Mouse (Mus musculus): ENCODE measurements around the gene Hmcn2.

DNA sequence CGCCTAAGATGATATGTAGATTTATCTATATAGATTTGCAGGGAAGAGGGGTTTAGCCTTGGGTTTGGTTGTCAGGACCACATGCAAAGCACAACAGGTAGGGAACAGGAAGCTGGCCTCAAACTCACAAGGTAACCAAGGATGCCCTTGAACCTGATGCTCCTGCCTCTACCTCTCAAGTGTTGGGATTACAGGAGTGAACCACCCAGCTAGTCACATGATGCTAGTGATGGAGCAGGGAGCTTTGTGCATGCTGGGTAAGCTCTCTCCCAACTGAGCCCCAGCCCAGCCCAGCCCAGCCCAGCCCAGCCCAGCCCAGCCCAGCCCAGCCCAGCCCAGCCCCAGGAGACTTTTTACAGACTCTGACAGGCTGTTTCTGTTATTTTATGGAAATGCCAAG lies 153.2 kb downstream of the Hmcn2 start:
- no peak for TF ChIP-seq POLR2A (IDR thresholded peaks at IDR 0.05; ENCODE audit: insufficient read depth, low read depth, low read length)
- no peak for TF ChIP-seq CTCF (IDR thresholded peaks at IDR 0.05; ENCODE audit: insufficient read depth, low read depth, low read length)
